Mouse (Mus musculus) embryonic fibroblast, embryonic 13.5 days (primary cell): Measurements from ENCODE around the gene Hcrtr2.

Experiments used
- CTCF ChIP-seq: IDR thresholded peaks from 2 replicates; pipeline ENCODE4 v1.5.1; 2011; ENCODE audit warnings: mild to moderate bottlenecking, control low read depth, low read length, moderate library complexity, borderline replicate concordance; ENCODE audit not compliant: insufficient read depth
- POLR2A ChIP-seq: IDR thresholded peaks from 2 replicates; pipeline ENCODE4 v1.6.1; 2011; ENCODE audit warnings: low read depth, mild to moderate bottlenecking, control low read depth, low read length, moderate library complexity

DNA sequence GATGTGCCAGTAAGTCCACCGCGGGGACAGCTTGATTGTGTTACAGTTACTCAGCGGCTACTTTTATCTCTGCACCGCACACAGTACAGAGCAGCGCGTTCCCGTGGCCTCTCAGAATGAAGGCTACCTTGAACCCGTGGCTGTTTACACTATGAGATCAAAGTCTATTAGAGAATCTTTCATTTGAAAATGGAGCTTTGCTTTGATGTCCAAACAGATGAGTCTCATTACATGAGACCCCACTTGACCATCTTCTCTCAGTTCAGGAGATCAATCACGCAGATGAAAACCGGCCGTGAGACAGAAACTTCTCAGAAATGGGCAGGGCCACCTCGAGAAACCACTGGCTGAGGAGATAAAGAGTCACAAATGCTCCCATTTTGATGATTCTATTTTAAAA, 86.4 kb downstream of the Hcrtr2 start:
- TF ChIP-seq CTCF (no peak), POLR2A (no peak)
